Mouse (Mus musculus) heart, embryonic 16.5 days (tissue): ENCODE measurements at regions not wholly inside any gene's neighbourhood (a gene's known extent, or its start where the extent isn't known, plus 50 kb on each side); places are given as distances from the start of the nearest gene placed in this dataset.

Experiments
- ATAC-seq: fragments of 200-750 bp; cut with Nextera tagmentation; replicated peaks from 2 replicates; pipeline ENCODE4 v1.8.0; 2017; ENCODE audit warnings: moderate number of reproducible peaks; ENCODE audit not compliant: insufficient read depth, low FRiP score; ENCODE audit errors: extremely low read depth
- H3K27ac ChIP-seq: fragments of 300-500 bp; sonication (generic); 2 replicates; pipeline ENCODE4 v1.5.1; 2014; ENCODE audit warnings: mild to moderate bottlenecking, low read length, control low read depth, moderate library complexity
- H3K27me3 ChIP-seq: fragments of 300-500 bp; sonication (generic); 2 replicates; pipeline ENCODE4 v1.6.1; 2014; ENCODE audit warnings: low read length, mixed read lengths; ENCODE audit not compliant: control insufficient read depth, insufficient read depth
- H3K36me3 ChIP-seq: fragments of 300-500 bp; sonication (generic); 2 replicates; pipeline ENCODE4 v1.6.1; 2014; ENCODE audit not compliant: control insufficient read depth, insufficient read depth
- H3K4me1 ChIP-seq: fragments of 300-500 bp; sonication (generic); 2 replicates; pipeline ENCODE4 v1.6.1; 2014; ENCODE audit warnings: low read length, mixed read lengths; ENCODE audit not compliant: control insufficient read depth, insufficient read depth
- H3K4me2 ChIP-seq: fragments of 300-500 bp; sonication (generic); 2 replicates; pipeline ENCODE4 v1.6.1; 2014; ENCODE audit warnings: low read depth, mild to moderate bottlenecking, control low read depth, low read length
- H3K4me3 ChIP-seq: fragments of 300-500 bp; sonication (generic); 2 replicates; pipeline ENCODE4 v1.5.1; 2014; ENCODE audit warnings: mild to moderate bottlenecking, control low read depth, low read length
- H3K9ac ChIP-seq: fragments of 300-500 bp; sonication (generic); 2 replicates; pipeline ENCODE4 v1.6.1; 2014; ENCODE audit warnings: low read length, control low read depth
- H3K9me3 ChIP-seq: fragments of 300-500 bp; sonication (generic); replicated peaks from 2 replicates; pipeline ENCODE4 v1.6.1; 2016; ENCODE audit warnings: low read length; ENCODE audit not compliant: control insufficient read depth
- WGBS: fragments of 180-500 bp; shearing (Covaris S2); extraction: QIAGEN DNeasy Blood & Tissue Kit; methylation state at CpG from one replicate; pipeline ENCODE4 v1.1.7; 2014; 5-methylcytosine and 5-hydroxymethylcytosine counted together

GRCm38 (mm10) chr13:79057424-79057823, 857.9 kb upstream of the Nr2f1 start:
- WGBS, result 78% methylated on average over 1 of the region's 1 CpGs
- Histone ChIP-seq H3K27ac (no peak overlapping the region), H3K4me1 (no peaks in the 10 kb centered on the region), H3K9me3 (no peaks in the 10 kb centered on the region), H3K4me3 (no peak overlapping the region), H3K36me3 (no peaks in the 10 kb centered on the region), H3K9ac (no peak overlapping the region), H3K4me2 (no peak overlapping the region), H3K27me3 (no peaks in the 10 kb centered on the region)
- ATAC-seq, result no peak

DNA sequence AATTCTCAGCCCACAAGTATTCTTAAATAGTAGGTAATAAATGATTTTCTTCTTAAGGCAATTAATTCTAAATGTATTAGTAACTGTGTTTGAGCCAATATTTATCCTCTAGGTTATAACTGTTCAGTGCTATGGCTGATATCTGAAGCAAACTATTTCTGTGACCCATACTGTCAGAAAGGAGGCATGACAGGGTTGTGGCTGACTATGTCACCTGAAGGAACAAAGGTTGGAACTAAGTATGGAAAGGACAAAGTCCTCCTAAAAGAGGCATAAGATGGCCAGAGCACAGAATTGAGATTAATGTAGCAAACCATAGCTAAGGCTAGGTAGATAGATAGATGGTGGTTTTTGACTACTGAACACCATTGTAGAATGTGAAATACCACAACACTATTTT, 854.9 kb upstream of the Nr2f1 start:
- ATAC-seq, result no peak
- no peaks in the 10 kb centered on the region for H3K36me3 ChIP-seq
- no peak overlapping the region for H3K4me3 ChIP-seq
- H3K4me1 ChIP-seq, result no peaks in the 10 kb centered on the region
- no peak overlapping the region for H3K9ac ChIP-seq
- H3K4me2 ChIP-seq, result no peak overlapping the region
- H3K27ac ChIP-seq, result no peak overlapping the region
- H3K27me3 ChIP-seq, result no peaks in the 10 kb centered on the region
- no peaks in the 10 kb centered on the region for H3K9me3 ChIP-seq

DNA sequence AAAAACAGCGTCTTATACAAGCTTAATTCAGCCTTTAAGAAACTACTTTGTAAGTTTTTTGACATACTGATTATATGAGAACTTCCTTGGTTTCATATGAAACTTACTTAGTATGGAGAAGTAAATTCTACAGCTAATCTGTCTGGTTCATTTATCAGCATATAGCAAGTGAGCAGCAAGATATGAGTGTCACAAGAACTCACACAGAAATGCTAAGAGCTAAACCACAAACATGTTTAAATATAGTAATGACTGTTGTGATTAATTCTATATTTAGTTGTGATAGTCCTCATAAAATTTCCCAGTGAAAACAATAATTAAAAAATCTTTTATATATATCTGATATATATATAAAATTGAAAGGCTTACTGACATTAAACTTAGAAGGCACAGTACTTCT, 853.9 kb upstream of the Nr2f1 start:
- H3K27me3 ChIP-seq, result no peaks in the 10 kb centered on the region
- no peaks in the 10 kb centered on the region for H3K4me1 ChIP-seq
- no peak overlapping the region for H3K4me2 ChIP-seq
- WGBS, result 73% methylated on average over 1 of the region's 1 CpGs
- H3K27ac ChIP-seq, result no peak overlapping the region
- no peaks in the 10 kb centered on the region for H3K36me3 ChIP-seq
- H3K9me3 ChIP-seq, result no peaks in the 10 kb centered on the region
- H3K9ac ChIP-seq, result no peak overlapping the region
- no peak for ATAC-seq
- H3K4me3 ChIP-seq, result no peak overlapping the region

- H3K9me3 ChIP-seq, result no peaks in the 10 kb centered on the region
- no peak overlapping the region for H3K27ac ChIP-seq
- ATAC-seq, result no peak
- H3K27me3 ChIP-seq, result no peaks in the 10 kb centered on the region
- 85% methylated on average over 1 of the region's 1 CpGs for WGBS
- no peak overlapping the region for H3K9ac ChIP-seq
- no peak overlapping the region for H3K4me3 ChIP-seq
- H3K36me3 ChIP-seq, result no peaks in the 10 kb centered on the region
- no peak overlapping the region for H3K4me2 ChIP-seq
- H3K4me1 ChIP-seq, result no peaks in the 10 kb centered on the region
Observed at GRCm38 (mm10) chr13:79047240-79047639, 847.7 kb upstream of the Nr2f1 start.

DNA sequence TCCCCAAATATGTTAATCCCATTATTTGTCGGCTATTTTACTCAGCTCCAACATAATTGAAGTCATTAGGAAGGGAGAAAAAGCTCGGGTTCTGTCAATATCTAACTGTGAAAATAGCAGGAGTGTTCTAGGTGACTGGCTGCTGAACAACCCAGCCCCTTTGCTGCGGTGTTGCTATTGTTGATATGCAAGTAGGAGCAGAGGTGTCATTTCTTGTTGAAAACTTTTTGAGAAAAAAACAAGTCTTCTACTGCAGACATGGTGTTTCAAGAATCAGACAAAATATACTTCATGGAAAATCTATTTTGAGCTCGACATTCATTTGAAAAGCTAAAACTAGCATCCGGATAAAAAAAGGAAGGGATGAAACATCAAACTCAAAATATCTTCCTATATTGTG, 845.1 kb upstream of the Nr2f1 start:
- Histone ChIP-seq H3K4me1 (no peaks in the 10 kb centered on the region), H3K27me3 (no peaks in the 10 kb centered on the region), H3K9ac (no peak overlapping the region), H3K4me3 (no peak overlapping the region), H3K27ac (no peak overlapping the region), H3K36me3 (no peaks in the 10 kb centered on the region), H3K4me2 (no peak overlapping the region), H3K9me3 (no peaks in the 10 kb centered on the region)
- 52% methylated on average over 5 of the region's 5 CpGs for WGBS
- ATAC-seq, result no peak

- Histone ChIP-seq H3K9ac (no peak overlapping the region), H3K36me3 (no peaks in the 10 kb centered on the region), H3K27me3 (no peaks in the 10 kb centered on the region), H3K27ac (no peak overlapping the region), H3K4me3 (no peak overlapping the region), H3K4me1 (no peaks in the 10 kb centered on the region), H3K9me3 (no peaks in the 10 kb centered on the region), H3K4me2 (no peak overlapping the region)
- ATAC-seq, result no peak
Observed at GRCm38 (mm10) chr13:79037883-79038282, 838.3 kb upstream of the Nr2f1 start.

- Histone ChIP-seq H3K27ac (no peak overlapping the region), H3K36me3 (no peaks in the 10 kb centered on the region), H3K4me1 (no peaks in the 10 kb centered on the region), H3K9me3 (no peaks in the 10 kb centered on the region), H3K27me3 (no peaks in the 10 kb centered on the region), H3K4me3 (no peak overlapping the region), H3K4me2 (no peak overlapping the region), H3K9ac (no peak overlapping the region)
- ATAC-seq, result no peak
- 60% methylated on average over 2 of the region's 2 CpGs for WGBS
Observed at GRCm38 (mm10) chr13:79035276-79035675, 835.7 kb upstream of the Nr2f1 start.

DNA sequence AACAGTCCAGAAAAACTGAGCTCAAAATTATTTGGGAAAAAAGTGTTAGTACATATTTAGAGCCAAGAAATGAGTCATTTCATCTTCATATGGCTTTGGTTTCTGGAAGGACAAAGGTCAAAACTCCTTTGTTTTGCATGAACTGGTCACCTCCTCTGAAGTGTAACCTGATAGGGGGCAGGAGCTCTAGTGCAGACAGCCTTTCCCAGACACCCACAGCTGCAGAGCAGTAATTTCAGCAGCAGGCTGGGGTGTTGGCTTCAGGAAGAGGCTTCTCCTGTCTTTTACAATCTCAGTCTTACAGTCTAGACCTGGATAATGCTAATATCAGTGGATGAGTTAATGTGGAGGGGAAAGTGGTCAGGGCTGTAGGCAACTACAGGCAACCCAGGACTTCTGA, 830.4 kb upstream of the Nr2f1 start:
- no peak; the same call in 1 of the 2 replicates for ATAC-seq
- Histone ChIP-seq H3K9ac (no peak overlapping the region), H3K27ac (no peak overlapping the region), H3K9me3 (no peaks in the 10 kb centered on the region), H3K27me3 (no peaks in the 10 kb centered on the region), H3K4me2 (no peak overlapping the region), H3K36me3 (no peaks in the 10 kb centered on the region), H3K4me3 (no peak overlapping the region), H3K4me1 (peaks cover 2% of the 10 kb centered on the region; the same call in 1 of the 2 replicates)

GRCm38 (mm10) chr13:79027877-79028760, 828.6 kb upstream of the Nr2f1 start:
- H3K27ac ChIP-seq, result no peak overlapping the region
- no peaks in the 10 kb centered on the region for H3K27me3 ChIP-seq
- WGBS, result 45% methylated on average over 4 of the region's 4 CpGs
- no peak overlapping the region for H3K4me2 ChIP-seq
- no peak overlapping the region for H3K4me3 ChIP-seq
- no peaks in the 10 kb centered on the region for H3K9me3 ChIP-seq
- no peak overlapping the region for H3K9ac ChIP-seq
- H3K36me3 ChIP-seq, result no peaks in the 10 kb centered on the region
- H3K4me1 ChIP-seq, result peaks cover 2% of the 10 kb centered on the region; the same call in 1 of the 2 replicates
- ATAC-seq, result no peak
